Mouse (Mus musculus): Measurements from ENCODE around the gene Gpx3.

Gene Gpx3

DNA sequence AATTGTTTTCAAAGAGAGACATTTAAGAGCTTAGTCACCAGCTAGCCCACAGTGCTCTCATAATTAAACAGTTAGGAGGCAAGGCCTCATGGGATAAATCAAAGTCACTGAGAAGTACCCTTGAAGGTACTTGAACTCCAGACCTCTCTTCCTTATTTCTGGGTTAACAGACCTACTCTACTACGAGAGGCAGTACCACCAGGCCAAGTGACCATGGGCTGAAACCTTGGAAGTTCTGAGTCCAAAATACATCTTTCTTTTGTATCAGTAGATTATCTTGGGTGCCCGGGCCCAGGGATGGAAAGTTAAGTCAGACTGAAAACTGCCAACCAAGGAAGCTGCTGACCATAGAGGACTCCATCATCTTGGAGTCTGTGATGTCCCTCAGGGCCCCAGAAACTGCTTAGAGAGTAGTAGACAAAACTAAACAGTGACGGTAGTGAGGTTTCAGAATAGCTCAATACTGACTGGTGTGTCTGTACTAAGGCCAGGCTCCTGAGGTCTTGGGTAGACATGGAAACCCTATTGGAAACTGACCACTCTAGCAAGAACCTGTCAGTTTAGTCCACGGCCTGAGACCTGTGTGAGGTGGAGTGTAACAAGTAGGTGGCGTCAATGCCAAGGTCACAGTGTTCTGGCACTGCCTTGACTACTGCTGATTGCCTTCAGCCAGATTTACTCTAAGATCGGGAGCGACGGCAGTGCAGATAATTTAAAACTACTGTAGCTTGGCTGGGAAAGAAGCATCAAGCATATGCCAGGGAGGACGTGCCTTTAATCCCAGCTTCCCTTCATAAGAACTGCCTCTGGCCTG lies 10.5 kb downstream of the Gpx3 start:
- DNase-seq (ENCODE audit: low spot score), result no peak

DNA sequence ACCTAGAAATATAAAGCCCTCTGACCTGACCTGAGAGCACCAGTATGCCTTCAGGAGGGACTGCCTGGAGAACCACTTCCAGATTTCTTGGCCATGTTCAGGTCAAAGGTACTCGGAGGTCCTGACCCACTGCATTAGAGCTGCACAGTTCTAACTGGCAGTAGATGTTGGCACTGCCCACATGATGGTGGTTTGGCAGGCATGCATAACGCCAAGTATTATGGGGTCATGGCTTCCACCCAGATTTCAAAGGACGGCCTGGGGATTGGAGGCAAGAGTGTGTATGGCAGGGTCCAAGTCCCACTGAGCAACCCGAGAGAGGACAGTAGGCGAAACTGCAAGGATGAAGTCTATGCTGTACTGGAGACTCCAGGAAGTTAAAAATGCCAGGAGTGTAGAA lies 11.6 kb downstream of the Gpx3 start:
- DNase-seq (ENCODE audit: low spot score), result no peak

DNA sequence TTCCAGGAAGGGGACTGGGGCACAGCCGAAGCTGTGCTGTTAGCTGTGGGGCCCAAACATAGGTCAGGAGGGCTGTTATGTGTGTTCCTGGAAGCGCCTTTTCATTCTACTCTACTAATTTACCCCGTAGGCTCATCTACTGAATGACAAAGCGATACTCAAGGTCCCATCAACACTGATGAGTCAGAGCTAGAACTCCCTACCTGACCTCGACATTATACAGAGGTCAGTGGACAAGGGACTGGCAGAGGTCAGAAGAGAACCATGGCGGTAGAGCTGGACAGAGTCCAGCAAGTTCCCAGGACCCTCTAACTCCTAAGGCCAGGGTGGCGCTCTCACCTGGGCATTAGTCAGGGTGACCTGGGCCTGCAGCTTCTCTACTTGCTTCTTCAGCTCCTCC lies 15.2 kb downstream of the Gpx3 start:
- DNase-seq (ENCODE audit: low spot score), result no peak

DNA sequence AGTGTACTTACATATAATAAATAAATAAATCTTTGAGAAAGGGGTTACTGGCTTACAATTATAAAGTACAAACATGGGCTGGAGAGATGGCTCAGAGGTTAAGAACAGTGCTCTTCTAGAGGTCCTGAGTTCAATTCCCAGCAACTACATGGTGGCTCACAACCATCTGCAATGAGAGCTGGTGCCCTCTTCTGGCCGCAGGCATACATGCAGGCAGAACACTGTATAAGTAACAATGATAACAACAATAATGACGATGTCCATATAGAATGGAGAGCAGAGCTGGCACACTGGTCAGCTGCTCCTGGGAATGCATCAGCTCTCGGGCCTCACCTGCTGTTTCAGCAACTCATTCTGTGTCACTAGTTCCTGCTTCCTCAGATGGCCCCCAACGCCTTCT lies 16.0 kb downstream of the Gpx3 start:
- DNase-seq (ENCODE audit: low spot score), result no peak

DNA sequence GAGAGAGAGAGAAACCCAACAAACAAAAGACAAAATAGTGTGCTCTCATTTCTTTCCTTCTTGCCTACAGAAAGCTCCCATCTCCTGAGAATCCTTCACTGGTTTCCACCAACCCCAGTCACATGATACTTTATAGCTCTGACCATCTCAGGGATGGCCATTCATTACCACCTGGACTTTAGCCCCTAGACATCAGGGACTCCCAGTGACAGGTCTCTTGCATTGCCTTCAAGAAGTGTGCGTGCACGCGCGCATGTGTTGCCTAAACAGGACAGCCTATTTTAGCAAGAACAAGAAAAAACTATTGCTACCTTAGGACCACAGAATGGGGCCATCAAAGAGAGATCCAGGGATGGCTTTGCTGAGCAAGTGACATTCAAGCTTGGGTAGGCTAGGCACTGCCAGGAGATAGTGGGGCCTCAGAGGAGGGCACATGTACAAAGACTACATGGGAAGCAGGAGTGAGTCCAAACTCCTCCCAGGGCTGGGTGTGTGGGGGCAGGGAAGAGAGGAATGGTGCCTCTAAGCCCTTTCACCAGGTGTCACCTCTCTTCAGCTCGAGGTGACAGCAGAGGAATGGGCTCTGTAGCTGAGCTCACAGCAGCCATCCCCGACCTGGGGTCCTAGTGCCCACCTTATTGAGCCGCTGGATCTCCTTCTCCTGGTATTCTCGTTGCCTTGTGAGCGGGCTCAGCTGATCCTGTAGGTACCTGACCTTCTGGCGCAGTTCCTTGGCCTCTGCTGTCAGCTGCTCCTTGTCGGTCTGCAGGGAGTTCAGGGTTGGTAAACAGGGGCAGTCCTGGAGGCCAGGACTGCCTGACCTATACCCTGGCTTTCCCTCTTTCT lies 18.1 kb downstream of the Gpx3 start:
- no peak for DNase-seq (ENCODE audit: low spot score)

DNA sequence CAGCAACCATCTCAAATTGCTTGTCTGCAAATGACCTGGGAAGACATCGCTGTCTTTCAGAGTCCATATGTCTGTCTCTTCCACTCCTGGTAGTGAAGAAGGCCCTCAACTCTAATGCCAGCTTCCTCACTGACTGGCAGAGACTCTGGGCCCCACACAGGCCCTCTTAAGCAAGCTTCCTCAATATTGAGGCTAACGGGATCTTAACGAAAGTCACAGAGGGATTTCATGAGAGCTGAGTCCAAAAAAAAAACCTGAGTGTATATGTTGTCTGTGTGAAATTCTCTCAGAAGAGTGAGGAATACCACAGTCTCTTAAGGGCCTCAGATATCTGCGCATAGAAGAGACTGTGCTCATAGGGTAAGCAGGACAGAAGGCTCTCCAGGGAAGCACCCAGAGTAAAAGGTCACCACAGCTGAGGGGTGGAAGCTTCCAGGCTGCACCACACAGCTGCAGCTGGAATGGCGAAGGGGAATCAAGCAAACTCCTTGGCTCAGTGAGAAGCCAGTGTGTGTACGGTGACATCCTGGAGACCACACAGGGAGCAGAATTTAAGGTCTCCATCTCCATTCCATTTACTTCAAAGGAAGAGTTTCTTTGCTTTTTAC lies 18.8 kb downstream of the Gpx3 start:
- no peak for DNase-seq (ENCODE audit: low spot score)

DNA sequence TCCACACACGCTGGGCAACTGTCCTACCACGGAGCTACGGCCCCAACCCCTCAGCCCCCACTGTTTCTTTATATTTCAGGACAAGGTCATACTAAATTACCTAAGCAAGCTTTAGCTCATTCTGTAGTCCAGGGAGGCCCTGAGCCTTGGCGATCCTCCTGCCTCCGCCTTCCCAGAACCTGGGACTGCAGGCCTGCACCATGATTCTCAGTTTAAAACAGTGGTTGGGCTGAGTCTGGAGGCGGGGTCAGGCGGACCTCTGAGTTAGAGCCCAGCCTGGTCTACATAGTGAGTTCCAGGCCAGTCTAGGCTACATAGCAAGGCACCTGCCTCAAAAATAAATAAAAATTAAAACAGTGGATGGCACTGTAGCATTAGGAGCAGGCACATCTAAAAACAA lies 19.5 kb downstream of the Gpx3 start:
- no peak for DNase-seq (ENCODE audit: low spot score)

DNA sequence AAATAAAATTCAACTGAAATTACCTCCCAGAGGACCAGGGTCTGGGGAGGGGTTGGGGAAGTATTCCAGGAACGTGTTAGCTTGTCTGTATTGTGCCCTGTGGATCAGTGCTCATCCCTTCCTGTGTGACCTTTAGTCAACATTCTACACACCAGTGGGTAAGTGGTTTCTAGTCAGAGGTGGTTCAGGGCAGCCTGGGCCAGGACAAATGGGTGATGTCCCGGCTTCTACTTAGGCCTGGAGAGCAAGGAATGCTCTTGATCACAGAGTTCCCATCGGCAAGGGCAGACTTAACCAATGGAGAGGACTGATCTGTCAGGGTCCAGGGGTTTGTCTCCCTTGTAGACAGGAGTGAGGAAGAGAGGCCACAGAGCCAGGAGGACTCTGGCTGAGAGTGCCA lies 20.2 kb downstream of the Gpx3 start:
- DNase-seq (ENCODE audit: low spot score), result no peak

DNA sequence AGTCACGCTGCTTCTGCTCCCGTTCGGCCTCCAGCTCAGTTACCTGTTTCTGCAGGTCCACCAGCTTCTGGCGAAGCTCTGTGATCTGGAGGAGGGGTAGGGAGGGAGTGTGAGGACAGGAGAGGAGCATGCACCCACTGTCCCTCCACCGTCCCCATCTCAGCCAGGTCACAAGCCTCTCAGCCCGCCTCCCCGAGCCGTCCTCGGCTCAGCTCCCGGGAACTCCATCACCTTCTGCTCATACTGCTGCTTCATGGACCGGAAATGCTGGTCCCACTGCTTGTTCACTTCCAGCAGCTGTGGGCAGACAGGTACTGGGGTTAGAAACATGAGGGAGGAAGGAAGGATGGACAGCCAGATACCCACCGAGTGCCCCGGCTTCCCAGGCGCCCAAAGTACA lies 21.9 kb downstream of the Gpx3 start:
- DNase-seq (ENCODE audit: low spot score), result no peak

DNA sequence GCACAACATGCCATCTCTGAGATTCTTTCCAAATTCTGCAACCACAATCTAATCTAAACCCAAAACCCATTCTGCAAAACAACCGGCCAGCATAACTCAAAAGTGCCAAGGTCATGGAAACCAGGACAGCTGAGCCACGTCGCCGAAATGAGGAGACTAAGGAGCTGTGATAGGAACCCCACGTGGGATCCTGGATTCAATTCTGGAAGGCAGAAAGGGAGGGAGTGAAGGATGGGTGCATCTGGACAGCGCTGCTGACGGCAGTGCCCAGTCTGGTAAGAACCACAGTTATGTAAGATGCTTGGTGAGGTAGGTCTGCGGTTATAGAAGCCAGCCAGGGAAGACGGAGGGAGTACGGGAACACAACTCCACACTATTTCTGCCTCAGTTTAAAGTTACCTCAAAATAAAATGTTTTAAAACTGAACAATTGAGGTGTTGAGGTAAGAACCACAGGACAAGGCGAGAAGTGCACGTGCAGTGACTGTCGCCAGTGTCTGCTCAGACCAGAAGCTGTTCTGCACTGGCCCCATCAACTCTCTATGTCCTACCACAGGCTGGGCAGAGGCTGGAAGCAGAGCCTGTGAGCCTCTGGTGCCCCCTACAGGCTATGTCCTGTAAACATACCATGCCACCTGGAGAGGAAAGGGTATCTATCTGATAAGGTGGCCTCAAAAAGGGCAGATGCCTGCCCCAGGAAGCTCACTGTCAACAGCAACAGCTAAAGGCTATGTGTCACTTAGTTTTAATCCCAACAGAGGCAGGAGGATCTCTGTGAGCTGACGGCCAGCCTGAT lies 25.3 kb downstream of the Gpx3 start:
- DNase-seq (ENCODE audit: low spot score), result peak; percentile 49

DNA sequence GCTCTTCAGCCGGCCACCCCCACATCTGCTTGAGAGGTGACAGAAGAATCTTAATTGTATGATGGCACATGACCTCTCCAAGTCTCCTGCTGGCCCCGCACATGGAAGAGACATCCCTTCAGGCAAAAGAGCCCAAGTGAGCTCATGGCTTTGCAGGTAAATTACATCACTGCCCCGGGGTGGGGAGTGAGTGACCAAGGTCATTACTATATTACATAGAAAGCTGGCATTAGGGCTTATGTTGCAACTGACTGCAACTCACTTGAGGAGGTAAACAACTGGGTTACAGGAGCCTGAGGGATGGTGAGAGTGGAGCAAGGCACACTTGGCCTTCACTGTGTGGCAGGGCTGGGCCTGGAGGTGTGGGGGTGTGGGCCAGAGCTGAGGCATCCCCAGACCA lies 26.0 kb downstream of the Gpx3 start:
- DNase-seq (ENCODE audit: low spot score), result no peak

DNA sequence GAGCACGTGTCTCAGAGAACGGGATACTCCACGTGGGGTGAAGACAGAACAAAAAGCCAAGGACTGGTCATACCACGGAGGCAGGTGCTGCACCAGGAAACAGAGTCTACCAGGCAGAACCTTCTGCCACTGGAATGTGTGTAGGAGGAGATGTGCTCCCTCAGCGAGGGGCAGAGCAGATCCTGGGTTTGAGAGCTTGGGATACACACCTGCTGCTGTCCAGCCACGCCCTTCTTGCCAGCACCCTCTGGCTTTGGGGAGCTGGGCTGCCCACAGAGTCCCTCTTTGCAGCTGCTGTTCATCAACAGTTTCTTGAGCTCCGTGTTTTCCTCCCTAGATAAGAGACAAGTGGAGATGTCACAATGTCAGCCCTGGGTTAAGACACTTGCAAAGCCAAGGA lies 26.6 kb downstream of the Gpx3 start:
- no peak for DNase-seq (ENCODE audit: low spot score)

DNA sequence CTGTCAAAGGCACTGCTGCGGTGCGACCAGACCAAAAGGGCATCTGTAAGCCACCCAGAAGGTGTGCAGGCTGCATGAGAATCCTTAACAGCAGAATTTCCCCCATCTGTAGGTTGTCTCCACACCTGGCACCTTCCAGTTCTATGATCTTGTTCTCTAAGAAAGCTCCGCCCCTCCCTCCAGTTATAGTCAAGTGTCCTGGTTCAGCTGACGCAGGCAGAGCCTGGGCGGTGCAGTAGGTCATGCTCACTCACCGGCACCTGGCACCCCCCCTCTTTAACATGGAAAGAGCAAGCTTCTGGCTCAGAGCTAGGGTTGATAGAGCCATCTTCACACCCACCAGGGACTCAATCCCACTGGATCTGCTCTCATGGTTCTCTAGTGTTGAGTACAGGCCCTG lies 27.0 kb downstream of the Gpx3 start:
- DNase-seq (ENCODE audit: low spot score), result no peak

DNA sequence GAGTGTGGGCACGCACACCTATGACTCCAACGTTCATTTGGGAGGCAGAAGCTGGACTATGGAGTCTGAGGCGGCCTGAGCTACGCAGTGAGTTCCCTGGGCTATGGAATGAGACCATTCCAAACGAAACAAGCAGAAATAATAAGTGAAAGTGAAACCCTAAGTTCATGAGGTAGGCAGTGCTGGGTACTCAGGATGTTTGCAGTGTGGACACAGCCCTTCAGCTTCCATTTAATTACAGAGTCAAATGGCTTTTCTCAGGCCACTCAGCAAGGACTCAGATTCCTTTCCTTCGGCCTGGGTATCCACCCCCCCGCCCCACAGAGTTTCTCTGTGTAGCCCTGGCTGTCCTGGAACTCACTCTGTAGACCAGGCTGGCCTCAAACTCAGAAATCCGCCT lies 27.5 kb downstream of the Gpx3 start:
- no peak for DNase-seq (ENCODE audit: low spot score)

DNA sequence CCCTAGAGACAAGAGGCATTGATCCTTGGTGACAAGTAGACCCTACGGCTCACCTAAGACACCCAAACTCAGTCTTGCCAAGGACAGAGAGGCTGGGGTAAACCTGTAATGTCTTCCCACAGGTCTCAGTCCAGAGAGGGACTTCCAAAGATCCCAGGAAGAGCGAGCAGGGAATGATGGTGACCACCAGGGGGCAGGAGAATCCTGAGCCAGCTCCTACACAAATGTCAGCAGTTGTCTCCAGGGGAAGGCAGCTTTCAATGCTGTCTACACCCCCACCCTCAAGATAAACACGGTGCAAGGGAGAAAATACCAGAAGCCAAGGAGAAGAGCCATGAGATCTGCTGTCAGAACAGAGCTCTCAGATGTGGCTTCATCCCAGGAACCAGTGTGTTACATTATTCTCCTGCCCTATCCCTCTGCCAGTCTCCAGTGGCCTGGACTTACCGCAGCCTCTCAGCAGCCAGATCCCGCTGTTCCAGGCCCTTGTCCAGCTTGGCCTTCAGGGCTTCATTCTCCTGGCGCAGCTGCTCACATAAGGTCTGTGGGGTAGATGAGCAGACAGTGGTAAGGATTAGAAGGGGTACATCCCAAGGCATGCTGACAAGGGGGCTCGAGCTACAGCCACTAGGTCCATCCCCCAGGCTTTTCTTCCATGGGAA lies 28.2 kb downstream of the Gpx3 start:
- peak; percentile 37 for DNase-seq (ENCODE audit: low spot score)

DNA sequence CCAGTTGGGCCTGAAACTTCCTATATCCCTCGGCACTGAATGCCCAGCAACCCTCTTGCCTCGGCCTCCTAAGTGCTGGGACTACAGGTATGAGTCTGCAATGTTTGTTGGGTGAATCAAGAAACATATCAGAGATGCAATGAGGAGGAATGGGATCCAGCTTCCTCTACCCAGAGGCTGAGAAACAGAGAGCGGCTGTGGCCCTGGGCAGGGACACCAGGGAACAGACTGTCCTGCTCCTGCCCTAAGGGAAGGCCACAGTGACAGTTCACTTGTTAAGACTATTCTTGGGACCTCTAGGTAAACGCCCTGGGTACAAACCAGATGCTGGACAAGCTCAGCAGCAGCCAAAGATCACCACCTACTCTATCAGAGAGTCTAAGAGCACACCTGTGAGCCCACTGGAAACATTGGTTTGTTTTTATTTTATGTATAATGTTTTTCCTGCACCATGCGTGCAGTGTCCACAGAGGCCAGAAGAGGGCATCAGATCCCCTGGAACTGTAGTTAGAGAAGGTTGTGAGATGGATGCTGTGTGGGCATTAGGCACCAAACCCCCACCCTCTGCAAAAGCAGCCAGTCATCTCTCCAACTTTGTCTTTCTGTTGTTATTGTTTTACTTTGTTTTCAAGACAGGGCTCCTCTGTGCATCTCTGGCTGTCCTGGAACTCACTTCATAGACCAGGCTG lies 29.3 kb downstream of the Gpx3 start:
- DNase-seq (ENCODE audit: low spot score), result peak; percentile 20

DNA sequence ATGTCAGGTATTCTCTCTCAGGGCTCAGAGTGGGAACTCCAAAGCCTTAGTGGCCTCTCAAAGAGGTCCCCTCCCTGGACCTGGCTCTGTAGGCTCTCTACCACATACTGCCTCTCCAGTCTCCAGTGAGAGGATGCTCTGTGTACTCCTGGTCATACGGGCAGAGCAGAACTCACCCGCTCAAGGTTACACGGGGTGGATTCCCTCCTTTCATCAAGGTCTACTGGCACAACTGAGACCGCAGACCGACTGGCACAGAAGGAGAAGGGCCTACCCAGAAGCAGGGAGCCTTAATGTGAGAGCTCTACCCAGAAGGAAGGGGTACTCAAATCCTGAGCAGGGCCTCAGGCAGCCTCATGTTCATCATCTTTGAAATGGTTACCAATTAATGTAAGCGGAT lies 30.3 kb downstream of the Gpx3 start:
- DNase-seq (ENCODE audit: low spot score), result no peak

DNA sequence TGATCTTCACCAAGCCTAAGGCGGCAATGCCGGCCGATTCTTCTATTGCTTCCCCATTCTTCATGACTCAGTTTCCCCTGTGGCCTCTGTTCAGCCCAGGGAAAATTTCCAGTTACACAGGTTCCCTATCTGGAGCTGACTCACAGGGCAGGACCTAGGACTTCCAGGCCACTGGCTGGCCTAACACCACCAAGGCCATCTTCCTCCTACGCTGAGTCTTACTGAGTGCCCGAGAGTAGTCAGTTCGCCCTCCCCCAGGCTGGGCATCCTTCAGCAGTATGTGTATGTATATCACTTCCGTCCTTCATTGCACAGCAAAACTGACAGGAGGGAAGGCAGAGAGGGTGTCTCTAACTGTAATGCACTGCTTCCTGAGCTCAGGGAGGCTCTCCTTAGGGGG lies 31.9 kb downstream of the Gpx3 start:
- DNase-seq (ENCODE audit: low spot score), result no peak

DNA sequence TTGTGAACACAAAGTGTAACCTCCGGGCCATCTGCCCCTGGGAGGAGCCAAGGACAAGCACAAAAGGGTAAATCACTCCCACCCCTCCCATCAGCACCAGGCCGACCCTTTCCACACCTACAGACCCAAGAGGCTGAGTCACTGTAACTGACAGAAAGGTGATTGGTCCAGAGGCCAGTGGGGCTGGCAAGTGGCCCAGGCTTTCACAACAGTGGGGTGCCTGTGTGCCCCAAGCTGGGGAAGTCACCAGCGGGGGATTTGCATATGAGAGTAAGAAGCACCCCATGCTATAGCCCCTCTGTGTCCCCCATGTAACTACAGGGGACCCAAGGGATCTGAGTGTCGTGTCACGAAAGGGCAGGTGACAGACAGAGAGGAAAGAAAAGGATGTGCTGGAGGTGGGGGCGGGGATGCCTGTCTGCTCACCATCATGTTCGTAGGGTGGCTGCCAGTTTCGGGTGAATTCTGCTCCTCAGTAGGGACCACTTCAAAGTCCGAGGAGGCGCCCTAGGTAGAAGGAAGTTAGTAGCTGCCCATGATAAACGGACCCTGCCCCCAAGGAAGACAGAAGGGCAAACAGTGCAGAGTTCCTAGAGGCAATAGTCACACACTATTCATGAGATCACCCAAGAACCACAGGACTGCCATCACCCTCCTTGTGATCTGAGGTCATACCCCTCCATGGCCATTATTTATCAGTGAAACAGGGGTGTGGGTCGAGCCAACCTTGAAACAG lies 34.0 kb downstream of the Gpx3 start:
- no peak for DNase-seq (ENCODE audit: low spot score)

DNA sequence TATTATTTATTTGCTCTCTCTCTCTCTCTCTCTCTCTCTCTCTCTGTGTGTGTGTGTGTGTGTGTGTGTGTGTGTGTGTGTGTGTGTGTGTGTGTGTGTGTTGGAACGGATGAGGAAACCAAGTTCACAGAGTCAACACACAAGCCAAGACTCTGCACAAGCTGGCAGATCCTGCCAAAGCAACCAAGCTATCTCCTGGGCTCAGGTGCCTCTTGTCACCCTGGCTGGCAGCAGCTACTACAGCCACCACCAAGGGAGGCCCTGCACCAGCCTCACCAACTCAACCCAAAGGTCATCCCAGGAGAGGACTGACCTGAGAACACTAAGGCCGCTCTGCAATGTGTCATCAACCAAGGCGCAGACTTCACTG lies 34.5 kb downstream of the Gpx3 start:
- DNase-seq (ENCODE audit: low spot score), result no peak

DNA sequence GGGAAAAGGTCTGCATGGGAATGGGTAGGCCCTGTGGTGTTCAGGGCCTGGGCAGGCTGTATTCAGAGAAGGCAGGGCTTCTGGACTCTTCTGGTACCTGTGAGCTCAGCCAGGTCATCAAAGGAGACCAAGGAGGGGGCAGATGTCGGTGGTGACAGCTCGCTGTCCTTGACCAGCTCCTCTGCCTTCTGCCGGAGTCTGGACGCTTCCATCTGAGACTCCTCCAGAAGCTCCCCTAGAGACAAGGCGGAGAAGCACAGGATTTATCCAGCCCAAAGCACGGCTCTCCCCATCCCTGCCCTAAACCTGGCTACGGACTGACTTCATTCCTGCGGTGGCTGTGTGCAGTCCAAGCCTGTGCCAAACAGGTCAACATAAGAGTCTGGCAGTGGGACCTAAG lies 37.2 kb downstream of the Gpx3 start:
- DNase-seq (ENCODE audit: low spot score), result no peak
